Mouse (Mus musculus): ENCODE measurements at regions not wholly inside any gene's neighbourhood (a gene's known extent, or its start where the extent isn't known, plus 50 kb on each side); places are given as distances from the start of the nearest gene placed in this dataset.

DNA sequence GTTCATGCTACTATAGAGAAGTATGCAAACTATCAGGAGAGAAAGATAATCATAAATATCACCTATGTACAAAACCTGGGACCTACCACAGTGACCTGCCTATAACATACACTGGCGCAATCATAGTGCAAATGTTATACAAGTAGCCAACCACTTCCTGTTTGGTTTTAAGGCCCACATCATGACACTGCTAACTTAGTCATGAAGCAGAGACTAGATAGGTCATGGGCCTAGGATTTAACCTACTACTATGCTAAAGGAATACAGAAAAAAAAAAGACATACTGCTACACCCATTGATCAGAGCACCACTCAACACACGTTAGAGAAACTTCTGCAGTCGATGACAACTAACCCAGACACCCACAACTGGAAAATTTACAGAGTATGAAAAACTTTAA is 498.6 kb upstream of the Acvr2a start:
- 96% methylated on average over 3 of the region's 3 CpGs for WGBS
- H3K4me1 ChIP-seq (ENCODE audit: control insufficient read depth, insufficient read depth, low read length), result peaks cover 8% of the 10 kb centered on the region
- H3K9ac ChIP-seq (replicated peaks; ENCODE audit: low read depth, low read length), result no peak overlapping the region
- ATAC-seq (ENCODE audit: low read depth), result no peak
- H3K4me2 ChIP-seq (ENCODE audit: low read depth, low read length), result no peak overlapping the region
- no peak overlapping the region for H3K27ac ChIP-seq (ENCODE audit: low read depth, low read length)
- H3K36me3 ChIP-seq (ENCODE audit: control insufficient read depth, insufficient read depth, low read length), result no peaks in the 10 kb centered on the region
- H3K4me3 ChIP-seq (ENCODE audit: low read depth, low read length), result no peak overlapping the region
- no peaks in the 10 kb centered on the region for H3K27me3 ChIP-seq (ENCODE audit: control insufficient read depth, insufficient read depth, low read length)
- H3K9me3 ChIP-seq (ENCODE audit: control insufficient read depth, low read length), result no peaks in the 10 kb centered on the region

DNA sequence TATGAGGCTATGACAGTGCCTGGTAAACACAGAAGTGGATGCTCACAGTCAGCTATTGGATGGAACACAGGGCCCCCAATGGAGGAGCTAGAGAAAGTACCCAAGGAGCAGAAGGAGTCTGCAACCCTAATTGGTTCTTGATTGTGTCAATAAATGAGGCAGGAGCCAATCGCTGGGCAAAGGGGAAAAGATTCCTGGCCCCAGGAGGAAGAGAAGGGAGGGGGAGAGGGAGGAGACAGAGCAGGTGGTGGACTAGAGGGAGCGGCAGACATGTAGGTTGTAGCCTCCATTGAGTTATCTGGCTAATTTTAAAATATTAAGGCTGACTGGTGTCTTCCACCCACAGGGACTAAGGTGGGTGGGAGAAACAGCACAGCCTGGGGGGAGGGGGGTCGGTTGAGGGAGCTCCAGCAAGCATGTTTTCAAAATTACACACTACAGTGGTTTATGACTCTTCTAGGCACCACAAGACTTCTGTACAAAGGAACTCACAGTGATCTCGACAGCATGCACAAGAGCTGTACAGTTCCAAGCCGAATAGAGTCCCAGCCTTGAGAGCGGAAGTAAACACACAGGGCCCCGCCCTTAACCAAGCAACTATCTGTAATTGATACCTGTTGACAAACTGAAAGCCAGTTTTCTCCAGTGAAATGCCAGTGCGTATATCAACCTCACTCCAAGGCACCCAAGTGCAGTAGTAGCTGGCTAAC is 497.6 kb upstream of the Acvr2a start:
- peaks cover 8% of the 10 kb centered on the region for H3K4me1 ChIP-seq (ENCODE audit: control insufficient read depth, insufficient read depth, low read length)
- no peak overlapping the region for H3K27ac ChIP-seq (ENCODE audit: low read depth, low read length)
- H3K9ac ChIP-seq (replicated peaks; ENCODE audit: low read depth, low read length), result no peak overlapping the region
- H3K27me3 ChIP-seq (ENCODE audit: control insufficient read depth, insufficient read depth, low read length), result no peaks in the 10 kb centered on the region
- H3K36me3 ChIP-seq (ENCODE audit: control insufficient read depth, insufficient read depth, low read length), result no peaks in the 10 kb centered on the region
- no peak overlapping the region for H3K4me3 ChIP-seq (ENCODE audit: low read depth, low read length)
- no peak overlapping the region for H3K4me2 ChIP-seq (ENCODE audit: low read depth, low read length)
- 72% methylated on average over 8 of the region's 8 CpGs for WGBS
- no peaks in the 10 kb centered on the region for H3K9me3 ChIP-seq (ENCODE audit: control insufficient read depth, low read length)
- no peak for ATAC-seq (ENCODE audit: low read depth)

DNA sequence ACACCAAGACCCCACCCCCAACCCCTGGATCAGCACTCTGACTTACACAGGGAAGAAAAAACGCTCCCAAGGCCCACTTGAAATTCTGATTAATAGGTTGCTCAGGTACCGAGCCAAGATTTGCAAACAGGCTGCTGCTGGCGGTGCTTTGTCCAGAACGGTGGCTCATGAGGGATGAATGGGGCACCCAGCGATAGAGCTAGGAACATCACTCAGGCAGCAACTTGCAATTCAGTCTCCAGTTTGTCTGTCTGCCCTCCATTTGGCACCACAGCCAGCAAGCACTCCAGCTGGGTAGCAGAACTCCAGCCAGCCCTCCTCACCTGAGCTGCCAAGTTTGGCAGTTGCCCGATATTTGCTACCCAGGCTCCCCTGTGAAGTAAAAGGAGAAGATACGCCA is 496.1 kb upstream of the Acvr2a start:
- no peak overlapping the region for H3K9ac ChIP-seq (replicated peaks; ENCODE audit: low read depth, low read length)
- H3K4me3 ChIP-seq (ENCODE audit: low read depth, low read length), result no peak overlapping the region
- WGBS, result 21% methylated on average over 7 of the region's 7 CpGs
- ATAC-seq (ENCODE audit: low read depth), result peak; percentile 52; the same call in 1 of the 2 replicates
- no peaks in the 10 kb centered on the region for H3K36me3 ChIP-seq (ENCODE audit: control insufficient read depth, insufficient read depth, low read length)
- H3K9me3 ChIP-seq (ENCODE audit: control insufficient read depth, low read length), result no peaks in the 10 kb centered on the region
- no peaks in the 10 kb centered on the region for H3K27me3 ChIP-seq (ENCODE audit: control insufficient read depth, insufficient read depth, low read length)
- H3K4me1 ChIP-seq (ENCODE audit: control insufficient read depth, insufficient read depth, low read length), result peaks cover 8% of the 10 kb centered on the region
- no peak overlapping the region for H3K4me2 ChIP-seq (ENCODE audit: low read depth, low read length)
- no peak overlapping the region for H3K27ac ChIP-seq (ENCODE audit: low read depth, low read length)

DNA sequence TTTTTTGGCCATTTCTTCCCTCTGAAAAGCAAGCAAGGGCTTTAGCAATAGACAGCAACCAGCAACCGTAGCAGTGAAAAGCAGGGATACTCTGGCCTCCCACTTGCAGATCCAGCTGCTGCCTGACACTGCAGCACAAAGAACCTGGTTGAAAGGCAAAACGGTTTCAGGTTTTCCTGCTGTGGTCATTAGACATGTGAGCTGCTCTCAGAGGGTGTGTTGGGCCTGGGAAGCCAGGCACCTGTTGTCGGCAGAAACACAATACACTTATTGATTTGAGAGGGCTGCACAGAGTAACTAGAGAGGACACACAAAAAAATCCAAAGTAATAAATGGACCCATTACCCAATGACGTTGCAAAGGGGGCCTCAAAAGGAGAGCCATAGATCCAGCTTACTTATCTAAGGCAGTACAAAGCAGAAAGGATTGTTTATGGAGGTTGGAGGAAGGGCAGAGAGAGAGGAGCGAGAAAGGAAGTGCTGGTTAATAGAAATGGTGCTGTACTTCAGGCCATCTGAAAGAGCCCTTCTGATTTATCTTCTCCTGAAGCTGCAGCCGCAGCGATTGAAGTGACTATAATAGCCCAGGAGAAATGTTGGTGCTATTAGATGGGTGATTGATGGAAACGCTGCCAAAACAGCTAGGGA is 495.4 kb upstream of the Acvr2a start:
- Histone ChIP-seq H3K27ac (ENCODE audit: low read depth, low read length) (no peak overlapping the region), H3K36me3 (ENCODE audit: control insufficient read depth, insufficient read depth, low read length) (no peaks in the 10 kb centered on the region), H3K4me3 (ENCODE audit: low read depth, low read length) (no peak overlapping the region), H3K9me3 (ENCODE audit: control insufficient read depth, low read length) (no peaks in the 10 kb centered on the region), H3K4me2 (ENCODE audit: low read depth, low read length) (no peak overlapping the region), H3K4me1 (ENCODE audit: control insufficient read depth, insufficient read depth, low read length) (peaks cover 8% of the 10 kb centered on the region), H3K27me3 (ENCODE audit: control insufficient read depth, insufficient read depth, low read length) (no peaks in the 10 kb centered on the region), H3K9ac (replicated peaks; ENCODE audit: low read depth, low read length) (no peak overlapping the region)
- 6% methylated on average over 8 of the region's 8 CpGs for WGBS
- peak; percentile 79 for ATAC-seq (ENCODE audit: low read depth)

DNA sequence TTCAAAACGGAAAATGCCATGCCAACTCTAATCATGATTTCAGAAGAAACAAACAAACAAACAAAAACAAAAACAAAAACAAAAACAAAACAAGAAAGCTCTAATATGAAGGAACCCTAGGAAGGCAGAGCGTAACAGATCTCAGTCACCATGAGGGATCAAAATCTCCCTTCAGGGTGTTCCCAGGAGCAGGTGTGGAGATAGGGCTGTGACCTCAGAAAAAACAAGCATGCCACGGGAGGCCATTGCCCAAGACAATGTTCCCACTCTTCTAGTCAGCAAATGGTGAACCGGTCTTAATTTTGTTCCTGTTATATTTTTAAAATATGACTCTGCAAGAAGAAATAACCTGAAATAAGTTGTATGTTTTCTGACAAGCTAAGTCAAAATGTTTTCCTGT is 492.4 kb upstream of the Acvr2a start:
- no peak overlapping the region for H3K9ac ChIP-seq (replicated peaks; ENCODE audit: low read depth, low read length)
- ATAC-seq (ENCODE audit: low read depth), result no peak
- 85% methylated on average over 4 of the region's 4 CpGs for WGBS

DNA sequence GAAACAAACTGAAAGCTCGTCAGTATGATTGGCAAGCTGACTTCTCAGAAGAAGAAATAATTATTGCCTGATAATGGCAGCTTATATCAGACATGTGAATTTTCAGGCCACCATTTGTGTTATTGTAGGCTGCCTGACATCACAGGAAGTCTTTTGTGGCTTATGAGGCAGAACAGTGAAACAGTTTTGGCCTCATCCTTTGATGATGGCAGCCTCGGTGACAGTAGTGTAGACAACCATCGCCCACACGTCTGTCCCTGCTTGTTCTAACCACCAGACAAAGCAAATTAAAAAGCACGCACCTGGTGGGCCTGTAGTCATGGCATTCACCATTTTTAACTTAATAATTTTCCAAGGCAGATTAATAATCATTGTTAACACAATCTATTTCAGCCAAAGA is 491.6 kb upstream of the Acvr2a start:
- peaks cover 8% of the 10 kb centered on the region for H3K4me1 ChIP-seq (ENCODE audit: control insufficient read depth, insufficient read depth, low read length)
- WGBS, result 82% methylated on average over 5 of the region's 5 CpGs
- no peak overlapping the region for H3K4me2 ChIP-seq (ENCODE audit: low read depth, low read length)
- no peak for ATAC-seq (ENCODE audit: low read depth)
- no peaks in the 10 kb centered on the region for H3K36me3 ChIP-seq (ENCODE audit: control insufficient read depth, insufficient read depth, low read length)
- no peak overlapping the region for H3K4me3 ChIP-seq (ENCODE audit: low read depth, low read length)
- H3K27me3 ChIP-seq (ENCODE audit: control insufficient read depth, insufficient read depth, low read length), result no peaks in the 10 kb centered on the region
- H3K9ac ChIP-seq (replicated peaks; ENCODE audit: low read depth, low read length), result no peak overlapping the region
- H3K27ac ChIP-seq (ENCODE audit: low read depth, low read length), result no peak overlapping the region
- H3K9me3 ChIP-seq (ENCODE audit: control insufficient read depth, low read length), result no peaks in the 10 kb centered on the region

More for the DNA sequence above, 492.4 kb upstream of the Acvr2a start:
- H3K9me3 ChIP-seq (ENCODE audit: control insufficient read depth, low read length), result no peaks in the 10 kb centered on the region
- H3K4me1 ChIP-seq (ENCODE audit: control insufficient read depth, insufficient read depth, low read length), result peaks cover 8% of the 10 kb centered on the region
- H3K4me2 ChIP-seq (ENCODE audit: low read depth, low read length), result no peak overlapping the region
- H3K36me3 ChIP-seq (ENCODE audit: control insufficient read depth, insufficient read depth, low read length), result no peaks in the 10 kb centered on the region
- no peak overlapping the region for H3K27ac ChIP-seq (ENCODE audit: low read depth, low read length)
- no peak overlapping the region for H3K4me3 ChIP-seq (ENCODE audit: low read depth, low read length)
- no peaks in the 10 kb centered on the region for H3K27me3 ChIP-seq (ENCODE audit: control insufficient read depth, insufficient read depth, low read length)

DNA sequence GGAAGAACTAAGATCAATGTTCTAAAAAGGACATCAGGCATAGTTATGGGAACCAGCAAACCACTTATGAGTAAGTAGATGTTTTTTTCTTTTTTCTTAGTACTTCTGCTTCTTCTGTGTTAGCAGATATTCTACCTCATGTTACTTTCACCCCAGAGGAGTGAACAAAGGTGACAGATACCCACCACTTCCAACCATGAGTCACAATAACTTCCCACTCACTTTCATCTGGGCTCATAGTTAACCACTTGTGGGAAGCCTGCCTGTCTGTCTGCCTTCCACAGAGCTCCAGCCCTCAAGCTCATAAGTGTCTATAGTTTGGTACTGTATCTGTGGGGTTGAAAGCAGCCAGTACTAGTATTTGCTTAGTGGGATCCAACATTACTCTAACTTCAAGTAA is 485.7 kb upstream of the Acvr2a start:
- no peak overlapping the region for H3K4me2 ChIP-seq (ENCODE audit: low read depth, low read length)
- no peak overlapping the region for H3K27ac ChIP-seq (ENCODE audit: low read depth, low read length)
- no peaks in the 10 kb centered on the region for H3K9me3 ChIP-seq (ENCODE audit: control insufficient read depth, low read length)
- peaks cover 2% of the 10 kb centered on the region; the same call in 1 of the 2 replicates for H3K4me1 ChIP-seq (ENCODE audit: control insufficient read depth, insufficient read depth, low read length)
- H3K9ac ChIP-seq (replicated peaks; ENCODE audit: low read depth, low read length), result no peak overlapping the region
- H3K36me3 ChIP-seq (ENCODE audit: control insufficient read depth, insufficient read depth, low read length), result no peaks in the 10 kb centered on the region
- no peaks in the 10 kb centered on the region for H3K27me3 ChIP-seq (ENCODE audit: control insufficient read depth, insufficient read depth, low read length)
- no peak for ATAC-seq (ENCODE audit: low read depth)
- H3K4me3 ChIP-seq (ENCODE audit: low read depth, low read length), result no peak overlapping the region

DNA sequence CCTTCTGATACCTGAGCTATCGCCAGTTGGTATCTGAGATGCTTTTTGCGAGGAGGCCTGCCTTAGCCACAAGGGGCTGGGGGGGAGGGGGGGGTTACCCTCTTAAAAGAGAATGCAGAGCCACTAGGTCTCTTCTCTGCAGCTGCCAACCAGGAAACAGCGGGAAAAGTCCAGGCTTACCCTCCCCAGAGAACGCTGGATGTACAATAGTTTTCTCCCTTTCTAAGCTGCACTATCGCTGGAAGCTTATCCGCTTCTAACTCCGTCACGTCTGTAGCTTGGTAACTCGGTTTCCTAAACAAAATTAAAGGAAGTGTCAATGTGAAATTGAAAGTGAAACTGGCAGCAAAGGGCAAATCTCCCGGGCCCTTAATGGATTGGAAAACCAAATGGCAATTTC is 481.1 kb upstream of the Acvr2a start:
- no peak for ATAC-seq (ENCODE audit: low read depth)
- Histone ChIP-seq H3K27ac (ENCODE audit: low read depth, low read length) (no peak overlapping the region), H3K4me1 (ENCODE audit: control insufficient read depth, insufficient read depth, low read length) (peaks cover 2% of the 10 kb centered on the region; the same call in 1 of the 2 replicates), H3K27me3 (ENCODE audit: control insufficient read depth, insufficient read depth, low read length) (no peaks in the 10 kb centered on the region), H3K9me3 (ENCODE audit: control insufficient read depth, low read length) (no peaks in the 10 kb centered on the region), H3K9ac (replicated peaks; ENCODE audit: low read depth, low read length) (no peak overlapping the region), H3K36me3 (ENCODE audit: control insufficient read depth, insufficient read depth, low read length) (no peaks in the 10 kb centered on the region), H3K4me3 (ENCODE audit: low read depth, low read length) (no peak overlapping the region), H3K4me2 (ENCODE audit: low read depth, low read length) (no peak overlapping the region)
- WGBS, result 67% methylated on average over 10 of the region's 10 CpGs

DNA sequence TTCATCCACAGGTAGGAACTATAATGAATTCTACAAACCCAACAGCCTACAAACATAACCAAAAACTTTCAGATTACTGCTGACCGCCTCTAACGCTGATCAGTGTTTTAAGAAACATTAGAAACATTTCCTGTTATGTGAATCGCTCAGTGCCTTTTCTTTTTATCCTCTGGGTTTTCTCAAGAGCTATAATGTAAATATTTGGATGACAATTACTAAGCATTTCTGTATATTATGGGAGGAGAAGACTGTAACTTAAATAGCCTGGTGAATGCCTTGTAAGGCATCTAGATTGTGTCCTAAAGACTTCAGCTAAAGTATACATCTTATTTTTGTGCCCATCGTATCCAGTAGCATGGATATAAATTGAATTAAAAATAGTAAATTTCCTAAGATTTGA is 465.9 kb upstream of the Acvr2a start:
- Histone ChIP-seq H3K27ac (ENCODE audit: low read depth, low read length) (no peak overlapping the region), H3K9me3 (ENCODE audit: control insufficient read depth, low read length) (no peaks in the 10 kb centered on the region), H3K4me1 (ENCODE audit: control insufficient read depth, insufficient read depth, low read length) (no peaks in the 10 kb centered on the region), H3K27me3 (ENCODE audit: control insufficient read depth, insufficient read depth, low read length) (no peaks in the 10 kb centered on the region), H3K4me3 (ENCODE audit: low read depth, low read length) (no peak overlapping the region), H3K4me2 (ENCODE audit: low read depth, low read length) (no peak overlapping the region), H3K9ac (replicated peaks; ENCODE audit: low read depth, low read length) (no peak overlapping the region), H3K36me3 (ENCODE audit: control insufficient read depth, insufficient read depth, low read length) (no peaks in the 10 kb centered on the region)
- ATAC-seq (ENCODE audit: low read depth), result no peak
- 81% methylated on average over 4 of the region's 4 CpGs for WGBS
